Mouse (Mus musculus) heart, adult 8-10 months (tissue): ENCODE data around the gene Kif19a. TPM values are rescaled to one million over a fixed set of nuclear protein-coding genes. Genes with fewer than 3 reads are reported as not detected.
A peak's percentile ranks its signal among the peaks of the same experiment; 100 is the strongest.

Experiments used
- DNase-seq: peaks from one replicate; pipeline ENCODE4 v3.0.0; 2022; ENCODE audit warnings: low spot score
- total RNA-seq, 4 experiments: library from RNA; stranded (reverse); gene quantifications; 2 replicates each; pipeline ENCODE4 v1.2.4; 2022

The Kif19a gene
- total RNA-seq, 4 experiments from 2014 or later = 0.25 to 0.80 (median 0.42) TPM

GRCm38 (mm10) chr11:114780076-114780475, 14.9 kb downstream of the Kif19a start:
- peak; percentile 41 for DNase-seq

DNA sequence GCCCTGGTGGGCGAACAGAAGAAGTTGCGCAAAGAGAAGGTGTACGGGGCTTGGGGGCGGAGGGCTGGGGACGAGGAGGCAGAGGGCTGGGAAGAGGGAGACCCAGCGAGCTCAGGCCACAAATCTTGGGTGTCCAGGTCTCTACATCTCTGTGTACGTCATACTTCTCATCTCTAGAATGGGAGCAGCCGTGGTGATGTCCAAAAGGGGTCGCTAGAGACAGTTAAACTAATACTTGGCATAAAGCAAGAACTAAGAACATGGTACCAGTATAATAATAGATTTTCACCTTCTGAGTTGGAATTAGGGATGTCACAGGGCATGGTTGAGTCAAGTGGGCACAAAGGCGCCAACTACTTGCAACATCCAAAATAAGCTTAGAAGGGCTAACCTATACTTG, 20.7 kb downstream of the Kif19a start:
- no peak for DNase-seq

DNA sequence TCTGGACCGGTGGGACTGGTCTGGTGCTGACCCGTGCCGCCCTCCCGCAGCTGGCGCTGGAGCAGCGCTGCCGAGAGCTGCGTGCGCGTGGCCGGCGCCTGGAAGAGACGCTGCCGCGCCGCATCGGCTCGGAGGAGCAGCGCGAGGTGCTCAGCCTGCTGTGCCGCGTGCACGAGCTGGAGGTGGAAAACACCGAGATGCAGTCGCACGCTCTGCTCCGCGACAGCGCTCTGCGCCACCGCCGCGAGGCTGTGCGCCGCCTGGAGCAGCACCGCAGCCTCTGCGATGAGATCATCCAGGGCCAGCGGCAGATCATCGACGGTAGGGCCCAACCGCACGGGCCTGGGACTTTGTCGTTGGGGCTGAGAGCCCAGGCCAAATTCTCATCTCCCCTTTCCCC, 21.1 kb downstream of the Kif19a start:
- DNase-seq = no peak

DNA sequence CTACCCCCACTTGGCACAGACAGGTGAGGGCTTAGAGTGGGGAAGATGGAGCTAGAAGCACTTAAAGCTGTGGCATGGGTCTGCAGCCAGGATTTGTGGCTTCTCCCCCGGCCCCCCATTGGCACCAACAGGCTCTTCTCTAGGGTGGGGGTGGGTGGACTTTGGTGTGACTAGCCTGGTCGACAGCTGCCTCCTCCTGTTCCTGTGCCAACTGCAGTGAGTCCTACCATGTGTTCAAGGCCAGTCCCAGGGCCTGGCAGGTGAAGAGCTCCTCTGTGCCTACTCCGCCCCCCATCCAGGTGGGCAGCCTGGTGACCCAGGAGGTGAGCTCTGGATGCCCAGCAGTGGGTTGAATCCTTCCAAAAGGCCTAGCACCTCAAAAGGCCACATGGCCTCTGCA, 22.4 kb downstream of the Kif19a start:
- DNase-seq = no peak

GRCm38 (mm10) chr11:114789061-114789714, 24.0 kb downstream of the Kif19a start:
- DNase-seq = peak; percentile 59

DNA sequence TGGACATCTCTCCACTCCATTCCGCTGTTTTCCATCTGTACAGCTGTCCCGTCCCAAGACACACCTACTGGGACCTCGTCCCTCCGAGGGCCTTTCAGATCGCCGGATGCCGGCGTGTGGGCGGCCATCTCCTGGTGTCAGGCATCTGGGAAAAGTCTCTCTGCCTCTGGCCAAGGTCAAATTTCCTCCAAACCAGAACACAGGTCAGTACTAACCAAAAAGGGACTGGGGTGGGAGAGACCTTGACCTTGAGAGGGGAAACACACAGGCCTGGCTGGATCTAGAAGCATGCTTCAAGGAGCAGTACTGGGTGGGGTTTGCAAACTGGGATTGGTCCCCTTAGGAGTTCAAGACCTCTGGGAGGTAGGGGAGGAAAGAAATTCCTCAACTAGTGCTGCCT, 24.5 kb downstream of the Kif19a start:
- no peak for DNase-seq

- DNase-seq = no peak
Observed at GRCm38 (mm10) chr11:114790171-114790570, 25.0 kb downstream of the Kif19a start.

DNA sequence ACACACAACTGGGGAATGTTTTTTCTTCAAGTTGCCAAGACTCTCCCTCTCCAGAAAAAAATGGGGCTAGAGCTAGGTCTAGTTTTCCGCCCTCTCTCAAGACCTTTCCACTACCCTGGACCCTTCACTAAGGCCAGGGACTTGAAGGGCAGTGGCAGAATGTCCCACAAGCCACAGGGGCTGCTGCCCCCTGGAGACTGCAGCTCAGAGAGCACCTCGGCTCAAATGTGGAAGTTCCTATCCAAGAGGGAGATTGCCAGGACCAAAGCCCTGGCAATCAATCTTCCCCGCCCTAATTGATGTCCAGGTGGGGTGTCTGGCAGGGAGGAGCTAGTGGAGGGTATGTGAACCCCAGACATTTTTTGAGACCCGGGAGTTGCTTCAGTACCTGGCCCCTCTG, 25.7 kb downstream of the Kif19a start:
- DNase-seq = no peak

DNA sequence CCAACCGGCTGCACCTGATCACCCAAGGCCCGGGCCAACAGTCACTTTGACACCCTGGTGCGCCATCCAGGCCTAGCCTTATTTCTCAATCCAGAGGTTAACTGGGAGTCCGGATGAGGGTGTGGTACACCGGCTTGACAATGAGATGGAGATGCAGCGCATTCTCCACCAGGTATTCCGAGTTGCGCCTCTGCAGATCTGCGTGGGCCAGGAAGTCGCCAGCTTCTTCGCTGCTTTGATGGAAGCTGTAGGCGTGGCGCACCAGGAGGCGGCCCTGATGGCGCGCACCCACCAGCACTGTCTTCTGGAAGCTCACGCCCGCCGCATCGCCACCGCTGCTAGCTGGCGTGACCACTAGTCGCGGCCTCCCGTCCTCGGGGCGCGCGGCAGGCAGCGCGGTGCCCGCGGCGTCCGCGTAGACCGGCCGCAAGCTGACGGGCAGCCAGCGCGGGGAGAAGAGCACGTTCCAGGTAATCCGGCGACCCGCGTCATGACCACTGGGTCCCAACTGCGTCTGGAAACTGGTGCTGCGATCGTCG, 26.2 kb downstream of the Kif19a start:
- no peak for DNase-seq

DNA sequence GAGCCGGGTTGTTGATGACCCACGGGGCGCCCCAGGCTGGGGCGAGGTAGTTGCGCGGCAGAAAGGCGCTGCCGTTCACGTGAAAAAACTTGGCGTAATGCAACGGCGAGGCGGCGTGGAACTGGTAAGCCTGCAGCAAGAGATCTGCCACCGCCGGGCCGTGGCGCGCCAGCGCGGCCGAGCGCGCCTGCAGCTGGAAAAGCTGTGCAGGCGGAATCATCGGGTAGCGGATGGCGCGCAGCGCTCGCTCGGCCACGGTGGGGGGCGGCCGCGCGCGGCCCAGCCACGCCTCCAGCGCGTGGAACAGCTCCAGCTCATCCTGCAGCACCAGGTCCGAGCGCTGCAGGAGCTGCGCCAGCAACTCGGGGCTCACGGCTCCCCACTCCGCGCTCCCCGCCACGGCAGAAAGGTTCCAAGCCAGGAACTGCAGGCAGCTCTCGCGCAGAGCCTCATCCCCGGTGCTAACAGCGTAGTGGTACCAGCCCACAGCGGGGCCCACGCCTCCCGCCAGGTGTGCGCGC, 26.8 kb downstream of the Kif19a start:
- DNase-seq = no peak

DNA sequence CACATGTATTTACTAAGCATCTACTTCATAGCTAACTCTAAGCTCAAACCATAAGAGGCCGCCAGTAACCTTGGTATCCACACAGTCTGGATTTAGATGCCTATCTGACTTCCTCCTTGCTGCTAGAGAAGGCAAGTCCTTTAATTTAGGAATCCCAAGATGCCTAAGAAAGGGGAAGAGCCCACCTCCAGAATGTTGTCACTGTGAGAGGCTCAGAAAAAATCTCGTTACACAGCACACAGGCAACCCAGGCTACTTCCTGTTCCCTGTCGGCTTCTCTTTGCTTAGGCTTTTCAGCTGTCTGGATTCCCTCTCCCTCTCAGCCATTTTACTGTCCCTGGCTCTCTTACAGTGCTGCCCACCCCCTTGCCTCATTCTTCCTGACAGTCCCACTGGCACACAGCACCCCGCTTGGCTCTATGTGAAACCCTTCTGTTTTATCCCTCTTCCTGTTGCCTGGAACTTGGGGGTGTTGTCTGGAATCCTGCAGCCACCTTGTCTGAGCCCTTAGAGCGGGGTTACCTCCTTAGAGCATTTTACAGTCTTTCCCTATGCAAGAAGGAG, 27.8 kb downstream of the Kif19a start:
- no peak for DNase-seq

- DNase-seq = no peak
Observed at GRCm38 (mm10) chr11:114793868-114794545, 28.8 kb downstream of the Kif19a start.

DNA sequence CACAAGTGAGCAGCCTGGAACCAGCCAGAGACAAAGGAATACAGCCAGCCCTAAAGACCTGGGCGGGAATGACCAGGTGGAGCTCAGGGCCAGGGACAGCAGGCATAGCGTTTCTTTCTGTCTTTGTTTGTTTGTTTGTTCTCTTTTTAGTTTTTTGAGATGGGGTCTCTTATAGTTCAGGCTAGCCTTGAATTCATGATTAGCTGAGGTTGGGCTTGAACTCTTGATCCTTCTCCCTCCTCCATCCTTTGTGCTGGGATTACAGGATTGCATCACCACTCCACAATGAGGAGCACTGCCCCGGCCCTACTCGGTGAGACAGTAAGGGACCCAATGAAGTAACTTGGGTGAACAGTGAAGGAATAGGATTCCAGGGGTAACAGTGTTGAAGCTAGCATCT, 29.5 kb downstream of the Kif19a start:
- no peak for DNase-seq

DNA sequence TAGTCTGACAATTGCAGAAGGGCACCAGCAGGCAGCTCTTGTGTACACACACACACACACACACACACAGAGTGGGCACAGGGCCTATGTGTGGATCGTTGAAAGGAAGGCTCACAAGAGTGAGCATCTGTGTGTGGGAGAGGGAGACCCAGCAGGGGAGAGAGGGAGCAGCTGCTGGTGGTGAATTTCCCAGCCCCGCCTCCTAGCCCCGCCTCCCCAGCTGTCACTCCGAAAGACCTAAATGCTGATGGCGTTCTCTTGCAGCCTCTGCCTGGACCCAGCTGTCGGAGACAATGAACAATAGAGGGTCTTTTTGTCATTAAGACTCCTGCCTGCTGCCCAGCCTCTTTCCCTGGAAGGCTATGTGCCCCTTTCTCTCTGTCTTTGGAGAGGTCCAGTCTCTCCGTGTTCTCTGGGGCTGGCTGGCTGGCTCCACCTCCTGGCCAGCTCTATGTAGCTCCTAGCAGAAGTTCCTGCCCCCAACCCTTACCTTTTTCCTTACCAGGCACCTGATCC, 30.1 kb downstream of the Kif19a start:
- DNase-seq = peak; percentile 18

DNA sequence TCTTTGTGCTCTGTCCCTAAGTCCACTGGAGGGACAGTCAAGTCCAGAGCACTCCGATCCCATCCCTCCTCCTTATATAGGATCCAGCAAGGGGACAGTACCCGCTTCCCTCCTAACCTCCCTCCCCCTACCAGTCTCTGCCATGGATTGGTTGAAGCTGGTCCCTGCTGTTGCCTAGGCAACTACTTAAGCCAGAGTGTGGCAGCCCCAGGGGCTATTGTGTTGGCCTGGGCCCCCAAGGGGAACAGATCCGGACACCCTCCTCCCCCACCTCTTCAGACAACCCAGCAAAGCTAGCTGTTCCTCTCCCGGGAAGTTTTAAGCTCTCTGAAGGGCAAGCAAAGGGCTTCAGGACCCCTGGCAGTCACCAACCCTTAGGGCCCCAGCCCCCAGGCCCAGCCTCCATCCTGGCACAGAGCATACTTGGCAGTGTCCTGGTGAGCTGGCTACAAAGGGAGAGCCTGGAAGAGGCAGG, 30.7 kb downstream of the Kif19a start, which contains the start of gene Btbd17:
Gene Btbd17, minus strand, starts transcription at position 98 of the 475 bp plus-strand sequence.
- DNase-seq = no peak

GRCm38 (mm10) chr11:114797176-114797575, 32.0 kb downstream of the Kif19a start:
- DNase-seq = no peak

- no peak for DNase-seq
Observed at GRCm38 (mm10) chr11:114797981-114798380, 32.8 kb downstream of the Kif19a start.

- no peak for DNase-seq
Observed at GRCm38 (mm10) chr11:114798624-114799023, 33.4 kb downstream of the Kif19a start, which contains the start of gene Gpr142. Gene Gpr142 (plus strand): TSS chr11:114798924.

GRCm38 (mm10) chr11:114801906-114802305, 36.7 kb downstream of the Kif19a start:
- DNase-seq = no peak

DNA sequence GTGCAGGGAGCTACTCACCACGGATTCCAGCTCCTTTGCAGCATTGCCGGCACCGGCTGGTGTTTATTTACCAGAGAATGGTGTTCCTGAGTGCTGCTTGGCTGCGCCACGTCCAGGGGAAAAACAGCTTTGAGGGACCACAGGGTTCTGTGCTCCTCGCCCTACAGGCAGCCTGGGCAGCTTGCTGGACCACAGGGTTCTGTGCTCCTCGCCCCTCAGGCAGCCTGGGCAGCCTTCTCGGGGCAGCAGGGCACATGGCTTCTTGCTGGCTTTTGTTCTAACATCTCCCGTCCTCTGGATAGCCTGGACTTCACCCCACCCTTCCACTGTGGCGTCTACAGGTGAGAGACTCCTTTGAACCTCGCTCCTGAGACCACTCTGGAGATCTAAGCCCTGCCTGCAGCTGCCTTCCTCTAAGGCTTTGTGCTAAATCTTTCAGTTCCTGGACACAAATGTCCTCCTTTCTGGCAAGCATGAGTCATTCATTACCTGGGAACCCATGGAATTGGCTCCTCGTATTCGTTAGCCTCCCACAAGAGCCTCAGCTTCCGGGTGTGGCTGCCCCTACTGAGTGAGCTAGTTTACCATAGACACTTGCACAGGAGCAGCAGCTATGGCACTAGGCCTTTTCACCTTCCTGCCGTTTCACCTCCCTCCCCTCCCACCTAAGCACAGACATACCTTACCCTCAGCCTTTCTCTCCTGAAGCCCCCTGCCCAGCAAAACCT, 37.5 kb downstream of the Kif19a start:
- no peak for DNase-seq

- DNase-seq = no peak
Observed at GRCm38 (mm10) chr11:114803990-114804389, 38.8 kb downstream of the Kif19a start.
